Mouse (Mus musculus) cortical plate, adult 2 months (tissue): ENCODE results near the gene Eif2d. TPM values are rescaled to one million over a fixed set of nuclear protein-coding genes. Genes with fewer than 3 reads are reported as not detected.

Experiments
- H3K27ac ChIP-seq: fragments of 200-500 bp; 2 replicates; pipeline ENCODE4 v1.5.1; 2012; ENCODE audit warnings: low read length, control low read depth, inconsistent platforms; ENCODE audit not compliant: insufficient read depth
- H3K4me1 ChIP-seq: fragments of 200-500 bp; 2 replicates; pipeline ENCODE4 v1.6.1; 2011; ENCODE audit warnings: low read length; ENCODE audit not compliant: control insufficient read depth, insufficient read depth
- H3K4me3 ChIP-seq: fragments of 200-500 bp; 2 replicates; pipeline ENCODE4 v1.5.1; 2011; ENCODE audit warnings: mild to moderate bottlenecking, low read length, control low read depth; ENCODE audit not compliant: insufficient read depth
- CTCF ChIP-seq: fragments of 200-500 bp; IDR thresholded peaks from 2 replicates; pipeline ENCODE4 v1.5.1; 2011; ENCODE audit warnings: mild to moderate bottlenecking, control low read depth, low read length; ENCODE audit not compliant: insufficient read depth; ENCODE audit errors: extremely low read depth
- POLR2A ChIP-seq: fragments of 200-500 bp; IDR thresholded peaks from 2 replicates; pipeline ENCODE4 v1.6.1; 2011; ENCODE audit warnings: mild to moderate bottlenecking, low read length, control low read depth; ENCODE audit not compliant: insufficient read depth; ENCODE audit errors: extremely low read depth
- polyA plus RNA-seq: library from polyadenylated mRNA; depleted of rRNA; stranded (reverse); fragments of >200 nt; gene quantifications from 2 replicates; pipeline ENCODE4 v1.2.3, GENCODE M21; 2012

Eif2d gene
- polyA plus RNA-seq, 1 experiment = 57.8 TPM

GRCm38 (mm10) chr1:131121987-131122386 lies 31.0 kb upstream of the Eif2d start:
- H3K4me1 ChIP-seq = peaks cover 4% of the 10 kb centered on the region
- TF ChIP-seq POLR2A (no peak), CTCF (peak; percentile 35; the same call in 1 of the 2 replicates)
- no peak overlapping the region for H3K27ac ChIP-seq
- no peak overlapping the region for H3K4me3 ChIP-seq

- Histone ChIP-seq H3K4me3 (no peak overlapping the region), H3K4me1 (peaks cover 4% of the 10 kb centered on the region), H3K27ac (no peak overlapping the region)
- no peak for TF ChIP-seq CTCF
- TF ChIP-seq POLR2A = no peak
Measured at GRCm38 (mm10) chr1:131123522-131124265, 29.3 kb upstream of the Eif2d start.

- peaks cover 4% of the 10 kb centered on the region for H3K4me1 ChIP-seq
- no peak for TF ChIP-seq CTCF
- no peak for TF ChIP-seq POLR2A
- H3K4me3 ChIP-seq = no peak overlapping the region
- no peak overlapping the region for H3K27ac ChIP-seq
Measured at GRCm38 (mm10) chr1:131125987-131126744, 26.8 kb upstream of the Eif2d start.

- H3K4me1 ChIP-seq = peaks cover 4% of the 10 kb centered on the region
- H3K4me3 ChIP-seq = no peak overlapping the region
- TF ChIP-seq POLR2A (no peak), CTCF (no peak)
- H3K27ac ChIP-seq = no peak overlapping the region
Measured at GRCm38 (mm10) chr1:131134231-131134630, 18.8 kb upstream of the Eif2d start.

- Histone ChIP-seq H3K4me1 (peaks cover 4% of the 10 kb centered on the region), H3K4me3 (no peak overlapping the region), H3K27ac (no peak overlapping the region)
- TF ChIP-seq POLR2A = no peak
- TF ChIP-seq CTCF = no peak
Measured at GRCm38 (mm10) chr1:131134942-131135522, 17.9 kb upstream of the Eif2d start.

GRCm38 (mm10) chr1:131135960-131136629 lies 16.9 kb upstream of the Eif2d start:
- H3K27ac ChIP-seq = no peak overlapping the region
- no peak for TF ChIP-seq POLR2A
- H3K4me1 ChIP-seq = peaks cover 4% of the 10 kb centered on the region
- H3K4me3 ChIP-seq = peak overlapping the region; percentile 43; the same call in 1 of the 2 replicates

GRCm38 (mm10) chr1:131137111-131137510 lies 15.9 kb upstream of the Eif2d start:
- Histone ChIP-seq H3K4me3 (peak overlapping the region; percentile 43), H3K27ac (no peak overlapping the region), H3K4me1 (peaks cover 4% of the 10 kb centered on the region)
- TF ChIP-seq POLR2A (no peak), CTCF (no peak)

GRCm38 (mm10) chr1:131137717-131138118 lies 15.3 kb upstream of the Eif2d start:
- H3K4me3 ChIP-seq = peak overlapping the region; percentile 43
- peak overlapping the region; percentile 82; the same call in 1 of the 2 replicates for H3K27ac ChIP-seq
- TF ChIP-seq CTCF = no peak
- TF ChIP-seq POLR2A = no peak
- H3K4me1 ChIP-seq = peaks cover 4% of the 10 kb centered on the region

- peak; percentile 86 for TF ChIP-seq POLR2A
- TF ChIP-seq CTCF = peak; percentile 52
- H3K4me1 ChIP-seq = peaks cover 4% of the 10 kb centered on the region
- peak within 1 kb of the TSS; percentile 43 for H3K4me3 ChIP-seq
- H3K27ac ChIP-seq = peak within 1 kb of the TSS; percentile 82; the same call in 1 of the 2 replicates
Measured at GRCm38 (mm10) chr1:131138191-131139016, 14.6 kb upstream of the Eif2d start, which contains the start of gene Dyrk3. Dyrk3 (minus strand) TSS chr1:131138340.
